Mouse (Mus musculus) liver, adult 2 months (tissue): ENCODE measurements at regions not wholly inside any gene's neighbourhood (a gene's known extent, or its start where the extent isn't known, plus 50 kb on each side); places are given as distances from the start of the nearest gene placed in this dataset.

Experiments used
- DNase-seq: peaks from one replicate; pipeline ENCODE4 v3.0.0-alpha.2; 2011; ENCODE audit warnings: low read depth, low spot score; ENCODE audit errors: extremely low read depth
- H3K27ac ChIP-seq: fragments of 200-500 bp; replicated peaks from 2 replicates; pipeline ENCODE4 v1.5.1; 2012; ENCODE audit warnings: low read depth, mild to moderate bottlenecking, control low read depth, inconsistent platforms, low read length; ENCODE audit not compliant: insufficient read depth
- H3K27me3 ChIP-seq: fragments of 200-500 bp; 2 replicates; pipeline ENCODE4 v1.6.1; 2012; ENCODE audit warnings: mild to moderate bottlenecking, moderate library complexity, low read length, inconsistent platforms; ENCODE audit not compliant: control insufficient read depth, insufficient read depth
- H3K36me3 ChIP-seq: fragments of 200-500 bp; 2 replicates; pipeline ENCODE4 v1.6.1; 2012; ENCODE audit warnings: low read length, inconsistent platforms; ENCODE audit not compliant: control insufficient read depth, insufficient read depth
- H3K4me1 ChIP-seq: fragments of 200-500 bp; 2 replicates; pipeline ENCODE4 v1.6.1; 2011; ENCODE audit warnings: low read length; ENCODE audit not compliant: control insufficient read depth, insufficient read depth
- H3K4me3 ChIP-seq: fragments of 200-500 bp; 2 replicates; pipeline ENCODE4 v1.5.1; 2011; ENCODE audit warnings: low read depth, mild to moderate bottlenecking, control low read depth, low read length, moderate library complexity; ENCODE audit not compliant: insufficient read depth
- H3K79me2 ChIP-seq: fragments of 200-500 bp; 2 replicates; pipeline ENCODE4 v1.6.1; 2012; ENCODE audit warnings: inconsistent platforms, mild to moderate bottlenecking, low read length, moderate library complexity; ENCODE audit not compliant: control insufficient read depth, insufficient read depth
- H3K9ac ChIP-seq: fragments of 200-500 bp; 2 replicates; pipeline ENCODE4 v1.6.1; 2012; ENCODE audit warnings: low read depth, mild to moderate bottlenecking, control low read depth, inconsistent platforms, low read length
- CTCF ChIP-seq: fragments of 200-500 bp; IDR thresholded peaks from 2 replicates; pipeline ENCODE4 v1.5.1; 2011; ENCODE audit warnings: low read depth, low read length, control low read depth
- POLR2A ChIP-seq: fragments of 200-500 bp; IDR thresholded peaks from 2 replicates; pipeline ENCODE4 v1.6.1; 2011; ENCODE audit warnings: low read length, control low read depth; ENCODE audit not compliant: insufficient read depth; ENCODE audit errors: extremely low read depth
- WGBS: fragments of 180-500 bp; shearing (Covaris S2); methylation state at CpG from one replicate; pipeline ENCODE4 v1.1.7; 2018; 5-methylcytosine and 5-hydroxymethylcytosine counted together

DNA sequence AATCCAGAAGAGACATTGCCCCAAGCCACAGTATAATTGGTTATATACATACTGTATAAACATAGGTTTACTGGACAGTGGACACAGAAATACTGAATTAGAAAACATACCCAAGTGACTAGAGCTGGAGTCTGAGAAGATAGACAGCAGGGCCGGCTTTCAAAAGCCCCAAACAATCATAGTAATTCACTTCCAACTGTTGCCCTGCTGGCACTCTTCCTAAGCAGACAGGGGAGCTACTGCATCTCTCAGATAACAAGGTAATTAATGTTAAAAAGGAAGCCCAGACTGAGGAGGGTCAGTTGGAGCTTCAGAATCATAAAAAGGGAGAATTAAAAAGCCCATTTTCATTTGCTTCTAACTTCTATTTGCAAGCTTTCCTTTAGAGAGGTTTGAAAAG, 764.5 kb downstream of the Vgll3 start:
- no peak overlapping the region for H3K27ac ChIP-seq
- H3K79me2 ChIP-seq, result no peaks in the 10 kb centered on the region
- no peak for DNase-seq
- no peaks in the 10 kb centered on the region for H3K4me1 ChIP-seq
- H3K27me3 ChIP-seq, result no peaks in the 10 kb centered on the region
- H3K4me3 ChIP-seq, result no peak overlapping the region
- H3K36me3 ChIP-seq, result no peaks in the 10 kb centered on the region
- 30% methylated on average over 1 of the region's 1 CpGs for WGBS
- H3K9ac ChIP-seq, result no peak overlapping the region
- TF ChIP-seq CTCF (no peak), POLR2A (no peak)

DNA sequence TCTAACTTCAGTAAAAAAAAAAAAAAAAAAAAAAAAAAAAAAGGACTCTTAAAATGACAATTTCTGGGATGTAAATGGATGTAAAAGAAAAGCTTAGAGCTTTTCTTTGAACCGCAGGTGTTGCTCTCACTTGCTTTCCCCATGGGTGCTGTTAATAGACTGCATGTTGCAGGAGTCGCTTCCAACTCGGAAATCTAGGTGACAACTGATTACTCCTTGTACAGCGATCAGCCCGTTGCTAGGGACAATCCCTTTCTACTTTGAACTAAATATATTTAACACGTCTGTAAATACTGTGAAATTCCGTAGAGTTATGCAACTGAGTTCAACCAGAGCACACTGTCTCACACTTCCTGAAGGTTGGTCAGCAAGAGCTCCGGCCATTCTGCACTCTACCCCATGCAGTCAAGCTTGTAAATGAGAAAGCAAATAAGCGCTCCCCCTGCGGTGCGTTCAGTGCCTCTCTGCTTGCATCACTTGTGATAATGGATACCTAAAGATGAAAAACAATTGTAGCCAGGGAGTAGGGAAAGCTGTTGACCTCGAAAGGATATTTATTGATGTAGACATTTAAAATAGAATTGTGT, 770.7 kb downstream of the Vgll3 start:
- no peak overlapping the region for H3K9ac ChIP-seq
- TF ChIP-seq CTCF (no peak), POLR2A (no peak)
- no peak overlapping the region for H3K27ac ChIP-seq
- no peaks in the 10 kb centered on the region for H3K36me3 ChIP-seq
- DNase-seq, result peak; percentile 1
- no peak overlapping the region for H3K4me3 ChIP-seq
- no peaks in the 10 kb centered on the region for H3K4me1 ChIP-seq
- WGBS, result 6% methylated on average over 12 of the region's 12 CpGs
- no peaks in the 10 kb centered on the region for H3K27me3 ChIP-seq
- no peaks in the 10 kb centered on the region for H3K79me2 ChIP-seq

DNA sequence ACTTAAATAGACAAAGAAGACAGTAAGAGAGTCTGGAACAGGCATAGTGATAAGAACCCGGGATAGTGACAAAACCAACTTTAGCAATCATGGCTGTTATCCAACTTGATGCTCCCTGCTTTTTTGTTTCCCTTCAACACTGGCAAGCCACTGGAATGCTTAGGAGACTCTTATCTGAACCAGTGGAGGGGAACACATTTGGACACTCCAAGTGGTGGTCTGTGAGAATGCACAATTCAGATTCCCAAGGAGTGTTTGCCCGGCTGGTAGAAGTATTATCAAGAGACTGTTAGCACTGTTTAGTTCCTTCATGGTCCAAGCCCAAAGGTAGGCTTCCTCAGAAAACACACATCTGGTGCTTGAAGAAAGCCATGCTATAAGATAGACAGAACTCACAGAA, 787.2 kb downstream of the Vgll3 start:
- TF ChIP-seq CTCF (no peak), POLR2A (no peak)
- Histone ChIP-seq H3K4me1 (no peaks in the 10 kb centered on the region), H3K27me3 (no peaks in the 10 kb centered on the region), H3K79me2 (no peaks in the 10 kb centered on the region), H3K4me3 (no peak overlapping the region), H3K36me3 (no peaks in the 10 kb centered on the region), H3K27ac (no peak overlapping the region), H3K9ac (no peak overlapping the region)
- 77% methylated on average over 2 of the region's 2 CpGs for WGBS
- DNase-seq, result no peak

DNA sequence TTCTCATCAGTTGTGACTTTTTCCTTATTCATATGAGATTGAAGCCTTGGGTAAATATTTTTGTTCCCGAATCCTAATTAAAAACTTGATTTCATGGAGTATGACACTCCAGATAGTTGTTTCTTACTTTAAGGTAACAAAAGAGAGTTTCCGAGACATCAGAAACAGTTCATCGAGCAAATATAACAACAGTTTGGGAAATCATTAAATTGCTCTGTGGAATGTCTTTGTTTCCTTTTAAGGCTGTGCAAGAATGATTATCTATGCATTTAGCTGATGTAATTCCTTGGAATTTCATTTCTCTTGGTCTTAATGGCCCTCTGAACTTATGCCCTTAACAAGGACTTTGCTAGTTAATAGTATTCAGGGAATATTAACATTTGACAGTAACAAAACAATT, 787.6 kb downstream of the Vgll3 start:
- H3K9ac ChIP-seq, result no peak overlapping the region
- no peaks in the 10 kb centered on the region for H3K4me1 ChIP-seq
- TF ChIP-seq POLR2A (no peak), CTCF (no peak)
- no peaks in the 10 kb centered on the region for H3K27me3 ChIP-seq
- WGBS, result 79% methylated on average over 3 of the region's 3 CpGs
- no peak for DNase-seq
- no peak overlapping the region for H3K27ac ChIP-seq
- H3K4me3 ChIP-seq, result no peak overlapping the region
- no peaks in the 10 kb centered on the region for H3K79me2 ChIP-seq
- H3K36me3 ChIP-seq, result no peaks in the 10 kb centered on the region

DNA sequence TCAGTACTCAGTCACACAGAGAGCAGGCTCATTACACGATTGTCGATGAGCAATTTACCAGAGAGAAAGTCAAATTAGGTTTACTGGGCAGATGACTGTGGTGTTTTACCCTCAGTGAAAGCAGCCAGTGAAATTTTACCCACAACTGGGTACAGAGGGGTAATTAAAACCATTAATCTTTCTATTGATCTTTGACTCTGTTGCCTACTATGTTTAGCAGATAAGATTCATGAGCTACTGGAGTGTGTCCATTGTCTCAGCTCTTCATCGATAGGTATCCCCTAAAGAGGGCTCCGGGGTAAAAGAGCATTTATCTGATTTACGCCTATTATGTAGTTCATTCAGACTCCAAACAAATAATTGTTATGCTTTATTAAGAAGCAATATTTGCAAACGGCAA, 788.8 kb downstream of the Vgll3 start:
- H3K9ac ChIP-seq, result no peak overlapping the region
- H3K4me3 ChIP-seq, result no peak overlapping the region
- no peak overlapping the region for H3K27ac ChIP-seq
- H3K27me3 ChIP-seq, result no peaks in the 10 kb centered on the region
- TF ChIP-seq POLR2A (no peak), CTCF (no peak)
- H3K4me1 ChIP-seq, result no peaks in the 10 kb centered on the region
- no peak for DNase-seq
- WGBS, result 86% methylated on average over 6 of the region's 6 CpGs
- H3K36me3 ChIP-seq, result no peaks in the 10 kb centered on the region
- no peaks in the 10 kb centered on the region for H3K79me2 ChIP-seq
